Mouse (Mus musculus): Measurements from ENCODE around the gene Adgrg2.

- TF ChIP-seq GATA1 (IDR thresholded peaks at IDR 0.05; ENCODE audit: low read length), result no peak
- TF ChIP-seq TAL1 (IDR thresholded peaks at IDR 0.05; ENCODE audit: low read length), result no peak
Observed at GRCm38 (mm10) chrX:160496473-160496872, 106.0 kb downstream of the Adgrg2 start.
